Mouse (Mus musculus) heart, embryonic 14.5 days (tissue): Measurements from ENCODE around the gene Ddx56. TPM values are rescaled to one million over a fixed set of nuclear protein-coding genes. Genes with fewer than 3 reads are reported as not detected.
"Not testable (repeated sequence)": the region's sequence is repeated elsewhere in the genome, so short reads cannot be mapped to it uniquely, and the experiment has no call there.

ENCODE experiments used
- ATAC-seq: fragments of 200-750 bp; cut with Nextera tagmentation; 2 replicates; pipeline ENCODE4 v1.8.0; 2017; ENCODE audit warnings: low read depth, moderate TSS enrichment; ENCODE audit not compliant: insufficient number of reproducible peaks, insufficient read depth, low FRiP score
- H3K27ac ChIP-seq, 2 experiments: fragments of 200-500 bp in 1 of 2; fragments of 300-500 bp in 1 of 2; sonication (generic) in 1 of 2; replicated peaks in 1 of 2; 2 replicates each; pipeline ENCODE4 v1.5.1; 2012 to 2014; ENCODE audit warnings: low read depth in 2 of 2, low read length in 2 of 2, control low read depth in 1 of 2, mild to moderate bottlenecking in 1 of 2, mixed read lengths in 1 of 2; ENCODE audit not compliant: control insufficient read depth in 1 of 2, insufficient read depth in 1 of 2
- H3K27me3 ChIP-seq: fragments of 300-500 bp; sonication (generic); 2 replicates; pipeline ENCODE4 v1.6.1; 2014; ENCODE audit warnings: mild to moderate bottlenecking, low read length, control low read depth; ENCODE audit not compliant: control insufficient read depth, insufficient read depth
- H3K36me3 ChIP-seq: fragments of 300-500 bp; sonication (generic); 2 replicates; pipeline ENCODE4 v1.6.1; 2014; ENCODE audit warnings: mild to moderate bottlenecking, control low read depth, low read length, mixed read lengths; ENCODE audit not compliant: control insufficient read depth, insufficient read depth
- H3K4me1 ChIP-seq, 2 experiments: fragments of 200-500 bp in 1 of 2; fragments of 300-500 bp in 1 of 2; sonication (generic) in 1 of 2; 2 replicates each; pipeline ENCODE4 v1.6.1; 2012 to 2014; ENCODE audit warnings: low read length in 2 of 2, control low read depth in 1 of 2, mixed read lengths in 1 of 2; ENCODE audit not compliant: control insufficient read depth in 2 of 2, insufficient read depth in 2 of 2
- H3K4me2 ChIP-seq: fragments of 300-500 bp; sonication (generic); 2 replicates; pipeline ENCODE4 v1.6.1; 2014; ENCODE audit warnings: mild to moderate bottlenecking, low read length
- H3K4me3 ChIP-seq, 2 experiments: fragments of 200-500 bp in 1 of 2; fragments of 300-500 bp in 1 of 2; sonication (generic) in 1 of 2; 2 replicates each; pipeline ENCODE4 v1.5.1; 2012 to 2014; ENCODE audit warnings: low read length in 2 of 2, mild to moderate bottlenecking in 2 of 2, control low read depth in 1 of 2, low read depth in 1 of 2, moderate library complexity in 1 of 2; ENCODE audit not compliant: control insufficient read depth in 1 of 2, insufficient read depth in 1 of 2
- H3K9ac ChIP-seq: fragments of 300-500 bp; sonication (generic); 2 replicates; pipeline ENCODE4 v1.6.1; 2014; ENCODE audit warnings: mild to moderate bottlenecking, low read length
- H3K9me3 ChIP-seq: fragments of 300-500 bp; sonication (generic); 2 replicates; pipeline ENCODE4 v1.6.1; 2016; ENCODE audit warnings: low read length, control low read depth; ENCODE audit not compliant: control insufficient read depth
- WGBS: fragments of 180-500 bp; shearing (Covaris S2); extraction: QIAGEN DNeasy Blood & Tissue Kit; methylation state at CpG from one replicate; pipeline ENCODE4 v1.1.7; 2014; 5-methylcytosine and 5-hydroxymethylcytosine counted together
- polyA plus RNA-seq: library from polyadenylated mRNA; unstranded; fragments of >200 nt; fragmentation: Nextera tagmentation; extraction: Ambion mirVana; gene quantifications from 2 replicates; pipeline ENCODE4 v1.2.1, GENCODE M21; 2014

Ddx56 gene
- polyA plus RNA-seq, 1 experiment from 2014 or later: 55.0 TPM

DNA sequence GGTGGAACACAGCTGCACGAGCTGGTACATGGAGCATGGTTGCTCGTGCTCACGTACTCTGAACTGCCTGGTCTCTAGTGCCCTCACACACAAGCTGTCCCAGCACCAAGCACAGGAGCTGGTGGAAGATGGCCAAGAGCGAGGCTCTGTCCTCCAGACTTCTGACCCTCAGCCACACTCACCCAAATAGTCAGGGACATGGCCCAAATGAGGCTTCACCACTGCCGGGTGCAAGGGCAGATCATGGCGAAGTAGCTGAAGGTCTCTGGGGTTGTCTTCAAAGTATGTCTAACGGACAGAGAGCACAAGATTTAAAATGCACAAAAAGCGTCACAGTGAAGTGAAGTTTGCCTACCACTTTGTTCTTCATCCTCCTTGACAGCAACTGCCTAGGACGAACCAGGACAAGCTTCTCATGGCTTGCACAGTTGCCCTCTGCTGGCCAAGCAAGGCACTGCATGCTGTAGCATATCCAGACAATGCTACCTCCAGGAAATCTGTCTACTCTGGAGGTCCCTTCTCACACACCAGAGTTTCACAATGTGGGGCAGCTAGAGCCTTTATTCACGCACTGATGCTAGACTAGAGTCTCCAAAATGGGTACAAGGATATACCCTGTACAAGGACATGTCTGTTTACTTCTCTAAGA, 6.0 kb downstream of the Ddx56 start:
- no peak overlapping the region for H3K4me2 ChIP-seq
- H3K4me1 ChIP-seq: peaks cover under 1 to 4% of the 10 kb centered on the region in 2 experiments; a peak in 3 of 4 replicates
- no peaks in the 10 kb centered on the region for H3K27me3 ChIP-seq
- H3K9me3 ChIP-seq: no peaks in the 10 kb centered on the region
- no peak for ATAC-seq
- WGBS: 73% methylated on average over 10 of the region's 10 CpGs
- no peak overlapping the region for H3K9ac ChIP-seq
- H3K36me3 ChIP-seq: peaks cover 91% of the 10 kb centered on the region
- H3K4me3 ChIP-seq: no peak overlapping the region
- no peak overlapping the region for H3K27ac ChIP-seq

DNA sequence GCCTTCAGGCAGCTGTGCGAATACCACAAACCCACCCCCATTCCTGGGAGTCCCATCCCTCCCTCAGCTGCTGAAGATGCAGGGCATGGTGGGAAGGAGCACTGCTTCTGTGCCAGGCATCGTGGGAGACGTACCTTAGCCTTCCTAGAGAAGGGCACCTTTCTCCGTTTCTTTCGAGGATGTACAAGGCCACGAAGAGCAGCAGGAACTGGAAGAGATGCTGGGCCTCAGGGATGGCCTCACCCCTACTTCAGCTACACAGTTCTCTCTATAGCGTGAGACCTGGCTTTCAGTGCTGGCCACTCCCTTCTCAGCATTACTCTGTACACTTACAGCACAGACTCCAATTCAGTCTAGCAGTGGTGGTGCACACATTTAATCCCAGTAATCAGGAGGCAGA, 8.2 kb downstream of the Ddx56 start:
- Histone ChIP-seq H3K9me3 (no peaks in the 10 kb centered on the region), H3K4me1 (no peaks in the 10 kb centered on the region), H3K27me3 (no peaks in the 10 kb centered on the region), H3K36me3 (peaks cover 71% of the 10 kb centered on the region), H3K4me2 (no peak overlapping the region), H3K27ac (no peak overlapping the region), H3K9ac (no peak overlapping the region), H3K4me3 (no peak overlapping the region)
- 89% methylated on average over 7 of the region's 7 CpGs for WGBS
- ATAC-seq: no peak

DNA sequence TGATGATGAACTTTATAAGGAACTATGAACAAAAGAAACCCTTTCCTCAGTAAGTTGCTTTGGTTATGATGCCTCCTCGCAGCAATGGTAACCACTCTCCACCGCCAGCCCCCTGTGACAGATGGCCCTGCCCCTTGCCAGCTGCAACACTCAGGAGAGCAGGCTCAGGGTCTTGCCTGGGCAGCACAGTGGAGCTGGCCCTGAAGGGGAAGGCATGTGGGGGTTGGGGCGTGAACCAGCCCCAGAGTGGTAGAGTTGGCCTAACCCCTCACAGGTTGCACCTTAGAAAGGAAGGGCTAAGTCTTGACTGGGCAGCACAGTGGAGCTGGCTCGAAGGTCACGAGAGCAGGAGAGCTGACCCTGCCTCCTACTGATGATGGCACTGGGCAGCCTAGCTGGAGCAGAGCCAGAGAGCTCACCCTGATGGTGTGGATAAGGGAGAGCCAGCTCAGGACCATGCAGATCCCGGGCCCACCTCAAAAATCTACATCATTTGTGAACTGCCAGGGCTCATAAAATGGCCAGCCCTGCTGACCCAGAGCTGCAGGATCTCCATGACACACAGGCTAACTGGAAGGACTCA, 11.0 kb downstream of the Ddx56 start:
- no peak overlapping the region for H3K4me3 ChIP-seq
- no peaks in the 10 kb centered on the region for H3K4me1 ChIP-seq
- no peak overlapping the region for H3K4me2 ChIP-seq
- H3K27me3 ChIP-seq: no peaks in the 10 kb centered on the region
- H3K36me3 ChIP-seq: peaks cover 43% of the 10 kb centered on the region
- no peak overlapping the region for H3K9ac ChIP-seq
- no peak overlapping the region for H3K27ac ChIP-seq
- WGBS: 75% methylated on average over 6 of the region's 6 CpGs
- peak; percentile 20; the same call in 1 of the 2 replicates for ATAC-seq
- H3K9me3 ChIP-seq: no peaks in the 10 kb centered on the region

DNA sequence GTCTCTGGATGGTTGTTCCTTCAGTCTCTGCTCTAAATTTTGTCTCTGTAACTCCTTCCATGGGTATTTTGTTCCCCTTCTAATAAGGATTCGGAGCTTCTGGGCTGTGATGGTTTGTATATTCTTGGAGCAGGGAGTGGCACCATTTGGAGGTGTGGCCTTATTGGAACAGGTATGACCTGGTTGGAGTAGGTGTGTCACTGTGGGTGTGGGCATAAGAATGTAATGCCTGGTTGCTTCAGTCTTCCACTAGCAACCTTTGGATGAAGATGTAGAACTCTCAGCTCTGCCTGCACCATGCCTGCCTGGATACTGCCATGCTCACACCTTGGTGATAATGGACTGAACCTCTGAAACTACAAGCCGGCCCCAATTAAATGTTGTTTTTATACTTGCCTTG, 13.0 kb downstream of the Ddx56 start:
- not testable (repeated sequence) for H3K4me2 ChIP-seq, H3K9me3 ChIP-seq, H3K4me3 ChIP-seq, ATAC-seq, H3K27ac ChIP-seq, H3K4me1 ChIP-seq, H3K9ac ChIP-seq, H3K27me3 ChIP-seq
- WGBS: 85% methylated on average over 2 of the region's 2 CpGs
- H3K36me3 ChIP-seq: peaks cover 23% of the 10 kb centered on the region

DNA sequence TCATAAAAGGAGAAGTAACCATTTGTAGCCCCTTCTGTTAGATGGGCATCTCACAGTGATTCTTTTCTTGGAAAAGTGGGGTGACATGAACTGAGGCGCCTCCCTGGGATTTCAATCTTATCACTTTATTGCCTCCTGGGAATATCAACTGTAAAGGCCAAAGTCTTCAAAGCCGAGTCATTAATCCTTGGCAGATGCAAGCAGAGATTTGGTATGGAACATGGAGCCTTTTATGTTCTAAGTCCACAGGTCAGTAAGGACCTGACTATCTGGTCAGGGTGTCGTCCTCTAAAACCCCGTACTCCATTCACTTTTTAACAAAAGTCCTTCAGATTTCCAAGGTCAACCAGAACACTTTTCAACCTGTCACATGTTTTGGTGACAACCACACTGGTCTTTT, 14.7 kb downstream of the Ddx56 start:
- no peak overlapping the region for H3K4me3 ChIP-seq
- H3K4me2 ChIP-seq: no peak overlapping the region
- H3K36me3 ChIP-seq: peaks cover 5% of the 10 kb centered on the region
- no peaks in the 10 kb centered on the region for H3K27me3 ChIP-seq
- 84% methylated on average over 4 of the region's 4 CpGs for WGBS
- no peaks in the 10 kb centered on the region for H3K4me1 ChIP-seq
- no peak for ATAC-seq
- no peaks in the 10 kb centered on the region for H3K9me3 ChIP-seq
- no peak overlapping the region for H3K27ac ChIP-seq
- H3K9ac ChIP-seq: no peak overlapping the region

DNA sequence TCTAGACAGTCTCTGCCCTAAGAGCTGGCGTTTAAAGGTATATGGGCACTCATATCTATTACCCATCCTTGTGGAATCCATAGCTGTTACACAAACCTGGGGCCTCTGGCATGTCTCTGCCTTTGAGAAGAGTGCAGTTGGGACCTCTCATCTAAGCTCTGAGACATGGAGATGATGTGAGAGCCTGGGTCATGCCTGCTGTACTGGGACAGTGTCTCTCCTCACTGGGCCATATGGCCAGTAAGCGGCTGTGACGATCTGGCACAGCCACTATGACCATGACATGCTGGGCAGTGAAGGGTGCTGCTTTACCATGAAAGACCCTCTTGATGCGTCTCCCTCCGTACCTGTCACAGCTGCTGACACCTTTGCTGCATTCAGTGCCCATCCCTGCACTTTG, 15.3 kb downstream of the Ddx56 start:
- H3K4me2 ChIP-seq: no peak overlapping the region
- WGBS: 88% methylated on average over 5 of the region's 5 CpGs
- no peaks in the 10 kb centered on the region for H3K9me3 ChIP-seq
- no peaks in the 10 kb centered on the region for H3K36me3 ChIP-seq
- no peaks in the 10 kb centered on the region for H3K27me3 ChIP-seq
- H3K4me3 ChIP-seq: no peak overlapping the region
- H3K4me1 ChIP-seq: no peaks in the 10 kb centered on the region
- no peak overlapping the region for H3K27ac ChIP-seq
- no peak for ATAC-seq
- no peak overlapping the region for H3K9ac ChIP-seq

DNA sequence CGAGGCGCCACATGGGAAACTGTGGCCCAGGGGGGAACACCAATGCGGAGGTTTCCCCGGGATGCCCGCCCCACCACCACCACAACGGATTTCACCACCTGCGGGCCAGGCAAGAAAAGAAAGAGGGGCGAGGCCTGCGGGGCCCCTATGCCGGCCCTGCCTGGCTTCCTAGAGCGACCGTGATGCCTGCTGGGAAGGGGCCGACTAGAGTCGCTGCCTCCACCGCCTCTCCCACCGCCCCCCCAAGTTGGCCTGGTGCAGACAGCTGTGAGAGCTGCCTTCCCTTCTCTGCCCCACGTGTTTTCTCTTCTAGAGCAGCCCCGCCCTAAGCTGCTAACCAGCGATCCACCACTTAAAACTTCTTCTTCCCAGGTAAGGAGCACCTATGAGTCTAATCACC, 22.9 kb downstream of the Ddx56 start:
- H3K9me3 ChIP-seq: no peaks in the 10 kb centered on the region
- no peak overlapping the region for H3K27ac ChIP-seq
- no peaks in the 10 kb centered on the region for H3K4me1 ChIP-seq
- no peak overlapping the region for H3K4me2 ChIP-seq
- no peaks in the 10 kb centered on the region for H3K36me3 ChIP-seq
- no peak overlapping the region for H3K4me3 ChIP-seq
- 34% methylated on average over 19 of the region's 19 CpGs for WGBS
- H3K27me3 ChIP-seq: no peaks in the 10 kb centered on the region
- ATAC-seq: no peak
- no peak overlapping the region for H3K9ac ChIP-seq

DNA sequence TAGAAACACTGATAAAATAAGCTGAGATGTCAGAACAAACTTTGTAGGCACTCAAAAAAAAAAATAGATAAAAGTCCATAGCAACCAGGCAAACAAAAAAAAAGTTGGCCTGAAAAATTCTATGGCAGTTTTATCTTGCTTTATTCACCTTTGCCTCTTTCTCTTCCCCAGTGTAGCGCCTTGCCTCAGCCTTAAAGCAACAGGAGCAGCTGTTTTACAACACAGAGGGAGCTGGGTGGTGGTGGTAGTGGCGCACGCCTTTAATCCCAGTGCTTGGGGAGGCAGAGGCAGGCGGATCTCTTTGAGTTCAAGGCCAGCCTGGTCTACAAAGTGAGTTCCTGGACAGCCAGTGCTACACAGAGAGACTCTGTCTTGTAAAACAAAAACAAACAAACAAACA, 34.5 kb downstream of the Ddx56 start:
- Histone ChIP-seq H3K9ac (no peak overlapping the region), H3K4me2 (no peak overlapping the region), H3K9me3 (peaks cover 14% of the 10 kb centered on the region; the same call in 1 of the 2 replicates), H3K36me3 (no peaks in the 10 kb centered on the region), H3K27me3 (no peaks in the 10 kb centered on the region), H3K4me1 (no peaks in the 10 kb centered on the region), H3K27ac (no peak overlapping the region), H3K4me3 (no peak overlapping the region)
- WGBS: 85% methylated on average over 4 of the region's 4 CpGs
- no peak for ATAC-seq
